Mouse (Mus musculus) liver, adult 2 months (tissue): Measurements from ENCODE around the gene Jaml. TPM values are rescaled to one million over a fixed set of nuclear protein-coding genes. Genes with fewer than 3 reads are reported as not detected.

Experiments
- DNase-seq: peaks from one replicate; pipeline ENCODE4 v3.0.0-alpha.2; 2011; ENCODE audit warnings: low read depth, low spot score; ENCODE audit errors: extremely low read depth
- H3K27ac ChIP-seq: fragments of 200-500 bp; replicated peaks from 2 replicates; pipeline ENCODE4 v1.5.1; 2012; ENCODE audit warnings: low read depth, mild to moderate bottlenecking, control low read depth, inconsistent platforms, low read length; ENCODE audit not compliant: insufficient read depth
- H3K27me3 ChIP-seq: fragments of 200-500 bp; 2 replicates; pipeline ENCODE4 v1.6.1; 2012; ENCODE audit warnings: mild to moderate bottlenecking, moderate library complexity, low read length, inconsistent platforms; ENCODE audit not compliant: control insufficient read depth, insufficient read depth
- H3K36me3 ChIP-seq: fragments of 200-500 bp; 2 replicates; pipeline ENCODE4 v1.6.1; 2012; ENCODE audit warnings: low read length, inconsistent platforms; ENCODE audit not compliant: control insufficient read depth, insufficient read depth
- H3K4me1 ChIP-seq: fragments of 200-500 bp; 2 replicates; pipeline ENCODE4 v1.6.1; 2011; ENCODE audit warnings: low read length; ENCODE audit not compliant: control insufficient read depth, insufficient read depth
- H3K4me3 ChIP-seq: fragments of 200-500 bp; 2 replicates; pipeline ENCODE4 v1.5.1; 2011; ENCODE audit warnings: low read depth, mild to moderate bottlenecking, control low read depth, low read length, moderate library complexity; ENCODE audit not compliant: insufficient read depth
- H3K79me2 ChIP-seq: fragments of 200-500 bp; 2 replicates; pipeline ENCODE4 v1.6.1; 2012; ENCODE audit warnings: inconsistent platforms, mild to moderate bottlenecking, low read length, moderate library complexity; ENCODE audit not compliant: control insufficient read depth, insufficient read depth
- H3K9ac ChIP-seq: fragments of 200-500 bp; 2 replicates; pipeline ENCODE4 v1.6.1; 2012; ENCODE audit warnings: low read depth, mild to moderate bottlenecking, control low read depth, inconsistent platforms, low read length
- CTCF ChIP-seq: fragments of 200-500 bp; IDR thresholded peaks from 2 replicates; pipeline ENCODE4 v1.5.1; 2011; ENCODE audit warnings: low read depth, low read length, control low read depth
- POLR2A ChIP-seq: fragments of 200-500 bp; IDR thresholded peaks from 2 replicates; pipeline ENCODE4 v1.6.1; 2011; ENCODE audit warnings: low read length, control low read depth; ENCODE audit not compliant: insufficient read depth; ENCODE audit errors: extremely low read depth
- WGBS: fragments of 180-500 bp; shearing (Covaris S2); methylation state at CpG from one replicate; pipeline ENCODE4 v1.1.7; 2018; 5-methylcytosine and 5-hydroxymethylcytosine counted together
- polyA plus RNA-seq: library from polyadenylated mRNA; depleted of rRNA; stranded (reverse); fragments of >200 nt; gene quantifications from 2 replicates; pipeline ENCODE4 v1.2.3, GENCODE M21; 2012; rRNA removed
- total RNA-seq: library from RNA; depleted of rRNA; stranded (reverse); fragments of >200 nt; gene quantifications from 2 replicates; pipeline ENCODE4 v1.2.3, GENCODE M21; 2014; rRNA removed

Jaml gene
- total and polyA plus RNA-seq, 2 experiments = 0.11 to 1.8 TPM

- H3K27ac ChIP-seq = no peak overlapping the region
- no peak for DNase-seq
- no peak overlapping the region for H3K4me3 ChIP-seq
- 78% methylated on average over 7 of the region's 7 CpGs for WGBS
- TF ChIP-seq POLR2A (no peak), CTCF (no peak)
- no peaks in the 10 kb centered on the region for H3K79me2 ChIP-seq
- H3K9ac ChIP-seq = no peak overlapping the region
- no peaks in the 10 kb centered on the region for H3K27me3 ChIP-seq
- peaks cover 2% of the 10 kb centered on the region; the same call in 1 of the 2 replicates for H3K4me1 ChIP-seq
- H3K36me3 ChIP-seq = no peaks in the 10 kb centered on the region
These were observed 74.4 kb downstream of the Jaml start for GRCm38 (mm10) chr9:45153361-45153760.

Other genes starting within 250 kb of the Jaml start
- 1.9 and 2.8 TPM in 2 replicates for gene Kmt2a, start 197.9 kb upstream of the Jaml start, total RNA-seq
- gene Kmt2a, start 197.9 kb upstream of the Jaml start, polyA plus RNA-seq = 3.9 and 5.3 TPM in 2 replicates
- gene Atp5l, start 158.4 kb upstream of the Jaml start, total RNA-seq = 572 and 586 TPM in 2 replicates
- 230 and 372 TPM in 2 replicates for gene Atp5l, start 158.4 kb upstream of the Jaml start, polyA plus RNA-seq
- gene Ube4a, start 113.6 kb upstream of the Jaml start, total RNA-seq = 33.6 and 37.0 TPM in 2 replicates
- 11.6 and 11.9 TPM in 2 replicates for gene Ube4a, start 113.6 kb upstream of the Jaml start, polyA plus RNA-seq
- 1.1 and 1.6 TPM in 2 replicates for gene Cd3g, start 98.8 kb upstream of the Jaml start, total RNA-seq
- 0.38 and 0.83 TPM in 2 replicates for gene Cd3g, start 98.8 kb upstream of the Jaml start, polyA plus RNA-seq
- gene Cd3d, start 97.4 kb upstream of the Jaml start, total RNA-seq = 0.09 and 0.20 TPM in 2 replicates
- 0.37 and 0.73 TPM in 2 replicates for gene Cd3d, start 97.4 kb upstream of the Jaml start, polyA plus RNA-seq
- gene Cd3e, start 69.6 kb upstream of the Jaml start, total RNA-seq = 0.09 and 0.60 TPM in 2 replicates
- gene Cd3e, start 69.6 kb upstream of the Jaml start, polyA plus RNA-seq = 0.68 and 0.82 TPM in 2 replicates
- gene Mpzl2, start 39.4 kb upstream of the Jaml start, total RNA-seq = 24.2 and 29.9 TPM in 2 replicates
- gene Mpzl2, start 39.4 kb upstream of the Jaml start, polyA plus RNA-seq = 20.5 and 34.0 TPM in 2 replicates
- gene Mpzl3, start 24.0 kb upstream of the Jaml start, total RNA-seq = 6.8 and 8.5 TPM in 2 replicates
- gene Mpzl3, start 24.0 kb upstream of the Jaml start, polyA plus RNA-seq = 3.0 and 3.4 TPM in 2 replicates
- gene Scn2b, start 38.6 kb downstream of the Jaml start, total RNA-seq = not detected in 2 replicates
- gene Scn2b, start 38.6 kb downstream of the Jaml start, polyA plus RNA-seq = not detected in 2 replicates
- gene Scn4b, start 59.2 kb downstream of the Jaml start, total RNA-seq = 0.07 and 0.28 TPM in 2 replicates
- 0.02 and 0.07 TPM in 2 replicates for gene Scn4b, start 59.2 kb downstream of the Jaml start, polyA plus RNA-seq
- gene BC049352, start 102.8 kb downstream of the Jaml start, total RNA-seq = 0.55 and 0.60 TPM in 2 replicates
- 0.17 and 0.44 TPM in 2 replicates for gene BC049352, start 102.8 kb downstream of the Jaml start, polyA plus RNA-seq
- 0.37 and 1.1 TPM in 2 replicates for gene Tmprss4, start 124.9 kb downstream of the Jaml start, total RNA-seq
- gene Tmprss4, start 124.9 kb downstream of the Jaml start, polyA plus RNA-seq = 0.14 and 0.43 TPM in 2 replicates
- 2.7 and 3.5 TPM in 2 replicates for gene Il10ra, start 190.0 kb downstream of the Jaml start, total RNA-seq
- gene Il10ra, start 190.0 kb downstream of the Jaml start, polyA plus RNA-seq = 1.6 and 2.9 TPM in 2 replicates
- gene Tmprss13, start 239.9 kb downstream of the Jaml start, total RNA-seq = not detected in 2 replicates
- gene Tmprss13, start 239.9 kb downstream of the Jaml start, polyA plus RNA-seq = not detected in 2 replicates